Mouse (Mus musculus) ZHBTc4 (cell line): ENCODE results near the gene Ctsh.
"Not testable (repeated sequence)": the region's sequence is repeated elsewhere in the genome, so short reads cannot be mapped to it uniquely, and the experiment has no call there.

Experiments used
- DNase-seq: peaks from one replicate; pipeline ENCODE4 v3.0.0-alpha.2; 2011; ENCODE audit warnings: low read depth, low spot score

Gene Ctsh

DNA sequence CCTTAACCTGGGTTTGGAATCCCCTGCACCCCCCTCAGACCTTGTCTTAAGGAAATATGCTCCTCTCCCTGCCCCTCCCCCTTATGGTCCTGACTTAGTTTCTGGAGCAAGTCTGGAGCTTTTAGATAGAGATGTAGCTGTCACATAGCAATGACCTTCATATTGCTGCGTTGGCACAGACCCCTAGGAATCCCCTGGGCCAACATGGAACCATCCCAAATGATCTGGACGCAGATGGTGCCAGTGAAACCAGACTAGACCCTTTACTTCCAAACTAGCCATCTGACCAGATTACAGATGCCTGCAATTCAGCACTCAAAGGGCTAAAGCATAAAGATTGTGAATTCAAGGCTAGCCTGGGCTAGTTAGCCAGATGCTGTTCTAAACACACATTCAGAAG, 2.8 kb downstream of the Ctsh start:
- no peak for DNase-seq

DNA sequence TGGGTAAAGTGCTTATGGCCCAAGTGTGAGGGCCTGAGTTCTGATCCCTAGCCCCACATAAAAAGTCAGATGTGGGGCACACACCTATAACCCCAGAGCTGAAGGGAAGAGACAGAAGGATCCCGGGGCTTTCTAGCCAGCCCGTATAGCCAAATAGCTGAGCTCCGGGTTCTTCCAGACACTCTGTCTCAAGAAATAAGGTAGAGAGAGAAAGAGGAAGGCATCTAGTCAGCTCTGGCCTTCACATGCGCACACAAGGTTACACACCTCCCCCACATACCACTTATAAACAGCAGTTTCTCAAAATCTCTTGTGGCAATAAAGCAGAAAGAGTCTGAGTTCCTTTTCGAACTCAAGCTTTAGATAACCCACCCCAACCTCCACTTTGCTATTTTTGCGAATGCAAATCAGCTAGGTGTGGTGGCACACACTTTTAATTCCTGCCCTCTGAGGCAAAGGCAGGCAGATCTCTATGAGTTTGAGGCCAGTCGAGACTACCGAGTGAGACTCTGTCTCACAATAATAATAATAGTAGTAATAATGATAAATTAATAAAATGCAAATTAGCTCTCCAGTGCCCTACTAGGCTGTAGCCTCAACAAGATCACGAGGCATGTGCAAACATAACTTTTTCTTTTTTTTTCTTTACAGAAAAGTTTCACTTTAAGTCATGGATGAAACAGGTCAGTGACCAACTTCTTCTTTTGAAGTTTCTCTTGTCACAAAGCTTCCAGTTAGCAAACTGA, 6.0 kb downstream of the Ctsh start:
- no peak for DNase-seq

DNA sequence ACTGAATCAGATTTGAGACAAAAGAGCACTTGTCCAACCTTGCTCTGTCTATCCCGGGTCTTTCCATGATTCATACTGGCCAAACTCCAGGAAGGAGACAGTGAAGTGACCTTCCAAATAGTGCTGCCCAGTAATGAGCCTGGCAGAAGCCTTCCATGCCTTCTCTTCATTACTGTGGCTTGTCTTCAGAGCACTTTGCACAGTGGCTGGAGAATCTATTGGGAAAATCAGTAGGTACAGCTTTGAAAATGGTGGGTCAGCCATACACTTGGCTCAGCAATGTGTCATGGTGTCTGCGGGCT, 6.6 kb downstream of the Ctsh start:
- no peak for DNase-seq

DNA sequence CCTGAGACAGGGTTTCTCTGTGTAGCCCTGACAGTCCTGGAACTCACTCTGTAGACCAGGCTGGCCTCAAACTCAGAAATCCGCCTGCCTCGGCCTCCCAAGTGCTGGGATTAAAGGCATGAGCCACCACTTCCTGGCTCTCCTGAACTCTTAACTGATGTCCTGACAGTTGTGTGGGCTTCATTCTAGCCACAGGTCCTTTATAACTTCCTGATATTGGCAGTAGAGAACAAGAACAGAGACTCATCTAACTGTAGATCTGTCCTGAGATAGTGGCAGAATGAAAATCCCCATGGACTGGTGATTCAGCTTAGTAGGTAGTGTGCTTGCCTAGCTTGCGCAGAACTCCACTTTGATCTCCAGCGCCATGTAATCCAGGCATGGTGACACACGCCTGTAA, 7.0 kb downstream of the Ctsh start:
- DNase-seq = not testable (repeated sequence)

DNA sequence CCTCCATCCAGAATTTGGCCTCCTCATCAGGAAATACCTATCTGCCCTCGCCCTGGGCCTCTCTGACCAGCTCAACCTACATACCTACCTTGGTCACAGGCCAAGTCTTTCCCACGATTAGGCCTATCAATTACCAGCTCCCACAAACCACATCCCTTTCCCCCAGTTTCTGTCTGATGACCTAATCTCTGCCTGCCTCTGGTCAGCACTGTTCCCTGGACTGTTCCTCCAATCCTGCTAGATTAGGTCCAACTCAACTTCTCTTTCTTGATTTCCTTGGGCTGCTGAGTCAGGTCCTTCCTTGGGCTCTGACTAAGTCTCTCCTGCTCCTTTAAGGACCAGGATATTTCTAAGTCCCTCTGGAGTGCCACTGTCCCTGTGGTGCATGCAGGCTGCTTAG, 13.4 kb downstream of the Ctsh start:
- DNase-seq = no peak

DNA sequence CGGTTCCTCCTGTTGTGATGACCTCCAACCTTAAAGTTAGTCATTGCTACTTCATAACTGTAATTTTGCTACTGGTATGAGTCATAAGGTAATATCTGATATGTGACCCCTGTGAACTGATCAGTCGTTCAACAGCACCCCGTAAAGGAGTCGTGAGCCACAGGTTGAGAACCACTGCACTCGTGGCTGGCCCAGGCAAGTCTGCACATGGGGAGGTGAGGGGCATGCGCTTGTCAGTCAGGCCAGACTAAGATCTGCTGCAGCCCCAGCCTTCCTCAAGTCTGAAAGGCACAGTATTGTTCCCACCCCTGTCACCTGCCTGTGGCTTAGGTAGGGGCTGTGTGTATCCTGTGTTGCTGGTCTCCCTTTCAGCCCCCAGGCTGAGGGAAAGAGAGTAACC, 14.8 kb downstream of the Ctsh start:
- no peak for DNase-seq

DNA sequence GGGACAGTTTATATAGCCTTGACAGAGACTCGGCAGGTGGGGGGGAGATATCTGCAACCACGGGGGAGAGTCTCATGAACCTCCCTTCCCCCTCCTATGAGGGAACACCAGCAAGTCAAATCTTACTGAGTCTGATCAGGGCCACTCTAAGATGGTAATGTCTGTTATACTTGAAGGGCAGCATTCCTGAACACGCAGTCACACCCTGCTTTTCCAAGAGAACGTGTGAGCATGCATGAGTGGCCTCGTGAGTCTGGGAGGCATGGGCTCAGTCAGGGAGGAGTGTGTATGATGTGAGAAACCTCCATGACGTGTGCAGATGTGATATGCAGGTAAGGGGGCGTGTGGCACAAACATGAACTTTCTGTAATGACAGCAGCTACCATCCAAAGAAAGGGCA, 15.5 kb downstream of the Ctsh start:
- no peak for DNase-seq

DNA sequence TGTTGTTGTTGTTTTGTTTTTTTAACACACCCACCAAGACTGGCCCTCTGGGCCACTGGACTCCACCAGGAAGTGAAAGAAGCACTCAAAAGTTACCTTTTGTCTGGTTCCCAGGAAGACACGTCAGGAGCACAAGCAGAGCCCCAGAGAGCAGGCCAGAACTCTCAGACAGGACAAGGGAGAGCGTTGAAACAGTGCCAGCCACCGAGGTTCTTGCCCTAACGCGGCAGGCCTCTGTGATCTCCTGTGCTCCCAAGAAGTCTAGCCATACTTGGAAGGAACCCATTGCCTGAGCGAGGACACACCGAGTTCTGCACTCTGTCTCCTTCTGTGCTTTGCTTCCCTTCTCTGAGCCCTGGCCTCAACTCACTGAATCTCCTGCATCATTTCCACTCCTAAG, 16.2 kb downstream of the Ctsh start:
- DNase-seq = no peak

DNA sequence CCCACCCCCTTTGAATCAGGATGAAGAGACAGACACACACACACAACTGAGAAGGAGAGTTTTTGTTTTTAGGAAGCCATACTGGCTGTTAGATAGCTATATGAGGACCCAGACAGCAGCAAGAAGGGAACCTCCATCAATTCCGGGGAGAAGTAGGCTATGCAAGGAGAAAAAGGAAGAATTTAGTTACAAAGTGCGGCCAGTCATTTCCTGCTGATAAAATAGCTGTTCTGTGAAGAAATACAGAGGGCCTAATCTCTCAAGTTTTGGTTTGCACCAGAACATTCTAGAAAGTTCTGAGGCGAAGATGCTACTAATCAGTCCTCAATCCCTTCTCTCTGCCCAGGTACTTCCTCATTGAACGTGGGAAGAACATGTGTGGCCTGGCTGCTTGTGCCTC, 21.4 kb downstream of the Ctsh start:
- DNase-seq = no peak

DNA sequence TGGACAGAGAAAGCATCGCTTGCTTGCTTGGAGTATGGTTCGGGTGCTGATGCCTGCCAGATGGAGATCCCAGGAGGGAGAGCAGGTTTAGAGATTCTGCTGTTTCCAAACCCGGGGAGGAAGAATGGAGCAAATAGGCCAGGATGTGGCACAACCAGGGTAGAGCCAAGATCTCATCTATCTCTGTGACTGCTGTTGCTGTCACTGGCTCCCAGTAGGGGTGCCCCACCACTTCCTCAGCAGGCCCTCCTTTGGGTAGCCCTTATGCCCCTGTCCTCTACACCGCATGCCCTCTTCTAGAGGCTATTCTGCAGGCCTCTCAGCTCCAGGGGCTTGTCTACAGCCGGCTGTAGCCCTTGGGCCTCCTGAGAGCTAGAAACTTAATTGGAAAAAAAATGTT, 22.2 kb downstream of the Ctsh start:
- no peak for DNase-seq

DNA sequence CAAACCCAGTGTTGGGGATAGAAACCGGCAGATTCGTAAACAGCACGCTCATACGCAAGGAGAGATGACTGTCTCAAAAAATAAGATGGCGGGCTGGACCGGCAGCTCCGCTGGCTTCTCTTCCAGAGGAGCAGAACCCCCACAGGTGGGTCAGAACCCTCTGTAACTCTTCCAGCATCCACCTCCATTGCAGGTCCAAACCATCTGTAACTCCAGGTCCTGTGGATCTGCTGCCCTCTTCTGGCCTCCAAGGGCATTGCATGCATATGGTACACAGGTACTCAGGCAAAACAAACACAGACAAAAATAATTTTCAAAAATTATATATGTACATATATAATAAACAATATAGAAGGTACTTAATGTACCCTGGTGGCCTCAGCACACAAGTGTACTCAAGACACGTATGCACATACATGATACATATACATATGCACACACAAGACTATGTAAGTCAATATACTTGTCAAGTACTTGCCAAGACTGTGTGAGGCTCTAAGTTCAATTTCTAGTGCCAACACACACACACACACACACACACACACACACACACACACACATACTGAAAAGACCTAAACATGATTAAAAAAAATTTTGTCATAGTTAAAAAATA, 23.0 kb downstream of the Ctsh start:
- DNase-seq = peak; percentile 69

DNA sequence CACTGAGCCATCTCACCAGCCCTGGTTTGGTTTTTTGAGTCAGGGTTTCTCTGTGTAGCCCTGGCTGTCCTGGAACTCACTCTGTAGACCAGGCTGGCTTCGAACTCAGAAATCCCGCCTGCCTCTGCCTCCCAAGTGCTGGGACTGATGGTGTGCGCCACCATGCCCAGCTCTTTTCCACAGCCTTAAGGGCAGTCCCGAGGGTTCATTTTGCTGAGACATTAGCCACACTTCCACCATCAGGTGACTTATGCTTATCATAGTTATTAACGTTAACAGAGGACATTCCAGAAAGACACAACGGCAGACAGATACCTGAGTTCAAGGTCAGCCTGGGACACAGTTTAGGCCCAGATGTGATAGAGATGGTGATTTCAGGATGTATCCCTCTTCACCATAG, 28.0 kb downstream of the Ctsh start:
- DNase-seq = not testable (repeated sequence)

DNA sequence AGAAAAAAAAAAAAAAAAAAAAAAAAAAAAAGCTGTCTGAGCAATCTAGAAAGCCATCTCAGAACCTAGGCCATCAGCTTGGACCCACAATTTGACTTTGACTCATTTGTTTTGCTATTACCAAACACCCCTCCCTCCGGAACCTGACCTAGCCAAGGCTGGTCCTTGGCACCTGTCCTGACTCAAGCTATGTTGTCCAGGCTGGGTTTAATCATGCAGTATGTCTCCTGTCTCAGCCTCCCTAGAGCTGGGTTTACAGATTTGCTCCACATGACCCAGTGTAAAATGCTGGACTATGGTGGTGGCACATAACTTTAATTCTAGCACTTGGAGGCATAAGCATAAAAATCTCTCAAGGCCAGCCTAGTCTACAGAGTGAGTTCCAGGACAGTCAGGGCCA, 29.0 kb downstream of the Ctsh start:
- DNase-seq = no peak

DNA sequence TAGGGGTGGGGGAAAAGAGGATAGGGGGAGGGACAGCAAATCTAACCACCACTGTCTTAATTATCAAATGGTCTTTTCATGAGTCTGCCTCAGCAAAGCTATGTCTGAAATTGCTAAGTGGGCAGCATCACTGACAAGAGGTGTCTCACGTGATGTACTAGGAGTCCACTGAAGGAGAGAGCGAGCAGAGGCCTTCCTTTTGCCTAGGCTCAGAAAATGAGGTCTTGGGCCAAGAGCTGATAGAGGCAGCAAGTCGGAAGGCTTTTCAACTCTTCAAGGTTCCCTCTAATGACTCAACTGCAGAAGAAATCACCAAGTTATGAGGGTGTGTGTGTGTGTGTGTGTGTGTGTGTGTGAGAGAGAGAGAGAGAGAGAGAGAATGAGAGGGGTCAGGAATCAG, 30.2 kb downstream of the Ctsh start:
- no peak for DNase-seq

DNA sequence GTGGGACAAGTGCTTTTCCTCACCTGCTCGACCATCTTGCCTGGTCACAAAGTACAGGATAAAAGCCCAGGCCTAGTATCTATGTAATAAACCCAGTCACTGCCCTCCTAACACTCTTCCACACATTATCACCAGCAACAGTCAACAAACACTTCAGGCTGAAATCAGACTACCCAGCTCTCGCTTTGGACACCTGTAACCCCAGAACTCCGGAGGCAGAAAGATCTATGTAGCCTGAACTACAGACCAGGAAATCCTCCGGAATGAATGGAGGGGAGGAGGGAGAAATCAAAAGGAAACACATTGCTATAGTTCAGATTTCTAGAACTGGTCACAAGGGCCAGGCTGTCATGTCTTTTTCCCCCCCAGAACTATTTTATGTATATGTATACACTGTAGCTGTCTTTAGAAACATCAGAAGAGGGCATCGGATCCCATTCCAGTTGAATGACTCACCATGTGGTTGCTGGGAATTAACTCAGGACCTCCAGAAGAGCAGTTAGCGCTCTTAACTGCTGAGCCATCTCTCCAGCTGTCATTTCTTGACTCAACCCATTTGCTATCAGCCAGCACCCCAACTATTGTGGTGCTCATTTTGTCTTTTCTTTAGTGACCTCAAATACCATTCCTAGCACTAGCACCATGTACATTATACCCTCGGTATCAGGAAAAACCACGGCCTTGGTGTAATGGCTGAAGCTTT, 31.0 kb downstream of the Ctsh start:
- DNase-seq = no peak

DNA sequence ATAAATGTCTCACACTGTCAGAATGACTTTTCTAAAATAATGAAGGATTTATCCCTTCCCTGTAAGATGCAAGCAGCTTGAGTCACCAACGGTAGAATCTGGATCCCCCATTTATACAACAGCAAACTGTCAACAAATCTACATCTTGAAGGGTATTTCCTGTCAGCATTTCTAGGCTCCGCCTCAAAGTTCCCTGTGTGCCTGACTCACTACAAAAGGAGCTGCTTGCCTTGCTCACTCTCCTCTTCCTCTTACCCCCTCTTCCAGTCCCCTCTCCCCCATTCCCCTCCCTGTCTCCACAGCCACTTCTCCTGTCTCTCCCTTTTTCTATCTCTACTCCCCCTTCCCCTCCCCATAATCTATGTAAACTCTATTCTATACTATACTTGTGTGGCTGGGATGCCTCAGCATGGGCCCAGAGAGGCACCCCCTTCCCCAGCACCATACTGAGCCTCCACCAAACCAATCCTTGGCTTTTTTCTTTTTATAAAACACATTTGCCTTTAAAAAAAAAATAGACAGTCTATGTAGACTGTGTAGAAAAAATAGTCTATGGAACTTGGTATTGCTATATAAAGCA, 34.0 kb downstream of the Ctsh start:
- DNase-seq = no peak

DNA sequence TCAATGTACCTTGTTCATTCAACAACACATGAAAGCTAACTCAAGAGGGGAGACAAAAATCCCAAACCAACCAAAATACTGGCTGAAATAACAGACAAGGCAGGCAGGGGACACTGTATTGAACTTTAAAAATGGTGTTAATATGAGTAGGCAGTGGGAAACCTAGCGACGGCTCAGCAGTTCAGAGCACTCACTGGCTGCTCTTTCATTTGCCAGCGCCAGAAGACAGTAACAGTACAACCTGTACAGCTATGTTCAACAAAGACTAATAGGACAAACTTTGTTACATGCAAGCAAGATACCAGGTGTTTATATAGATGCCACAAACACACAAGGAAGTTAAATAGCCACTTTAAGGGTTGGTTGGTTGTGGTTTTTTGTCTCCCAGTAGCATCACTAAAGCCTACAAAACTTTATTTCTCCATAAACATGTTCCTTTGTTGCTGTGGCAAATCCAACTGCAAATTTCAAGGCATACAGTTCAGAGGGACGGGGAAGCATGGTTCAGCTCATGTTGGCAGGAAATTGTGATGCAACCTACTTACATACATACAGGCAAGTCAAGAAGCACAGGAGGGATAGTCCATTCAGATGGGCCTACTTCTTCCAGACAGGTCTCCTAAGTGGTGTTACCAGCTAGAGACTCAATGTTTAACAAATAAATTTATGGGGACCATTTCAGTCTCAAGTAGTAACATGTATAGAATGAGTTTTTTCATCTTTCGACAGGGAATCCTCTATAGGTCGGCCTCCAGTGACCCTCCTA, 35.6 kb downstream of the Ctsh start:
- no peak for DNase-seq

DNA sequence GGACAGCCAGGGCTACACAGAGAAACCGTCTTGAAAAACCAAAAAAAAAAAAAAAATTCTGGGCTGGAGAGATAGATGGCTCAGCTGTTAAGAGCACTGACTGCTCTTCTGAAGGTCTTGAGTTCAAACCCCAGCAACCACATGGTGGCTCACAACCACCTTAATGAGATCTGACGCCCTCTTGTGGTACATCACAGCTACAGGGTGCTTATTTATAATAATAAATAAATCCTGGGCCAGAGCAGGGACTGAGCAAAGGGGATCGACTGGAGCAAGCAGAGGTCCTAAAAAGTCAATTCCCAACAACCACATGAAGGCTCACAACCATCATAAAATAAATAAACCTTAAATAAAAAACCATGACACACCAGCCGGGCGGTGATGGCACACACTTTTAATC, 45.0 kb downstream of the Ctsh start:
- peak; percentile 77 for DNase-seq

DNA sequence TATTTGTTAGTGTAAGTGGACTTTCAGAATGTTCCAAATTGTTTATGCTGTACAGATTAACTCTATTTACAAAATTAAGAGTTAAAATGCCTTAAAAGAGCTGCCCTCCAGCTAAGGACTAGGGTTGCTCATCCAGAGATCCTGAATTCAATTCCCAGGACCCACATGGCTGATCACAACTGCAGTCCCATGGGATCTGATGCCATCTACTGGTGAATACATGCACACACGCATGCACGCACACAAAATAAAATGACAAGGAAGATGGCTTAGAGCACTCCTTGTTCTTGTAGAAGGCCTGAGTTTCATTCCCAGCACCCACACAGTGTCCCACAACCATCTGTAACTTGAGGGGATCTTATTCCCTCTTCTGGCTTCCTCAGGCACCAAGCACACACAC, 46.8 kb downstream of the Ctsh start:
- DNase-seq = peak; percentile 86

DNA sequence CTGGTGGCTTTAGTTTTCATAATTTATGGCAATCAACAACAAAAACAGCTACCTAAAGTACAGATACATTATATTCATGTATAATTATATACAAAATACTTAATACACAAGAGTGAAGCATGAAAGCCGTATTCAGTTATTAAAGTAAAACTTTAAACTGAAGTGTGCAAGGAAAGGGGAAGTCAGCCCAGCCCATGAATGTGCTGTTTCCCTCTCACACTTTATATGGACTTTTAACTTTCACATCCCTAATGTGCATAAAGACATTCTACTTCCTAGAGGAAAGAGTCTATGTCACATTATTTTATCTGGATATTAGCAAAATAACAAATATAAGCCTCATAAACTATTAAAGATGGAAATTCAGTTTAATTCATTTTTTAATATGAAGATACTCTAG, 51.5 kb downstream of the Ctsh start:
- no peak for DNase-seq

DNA sequence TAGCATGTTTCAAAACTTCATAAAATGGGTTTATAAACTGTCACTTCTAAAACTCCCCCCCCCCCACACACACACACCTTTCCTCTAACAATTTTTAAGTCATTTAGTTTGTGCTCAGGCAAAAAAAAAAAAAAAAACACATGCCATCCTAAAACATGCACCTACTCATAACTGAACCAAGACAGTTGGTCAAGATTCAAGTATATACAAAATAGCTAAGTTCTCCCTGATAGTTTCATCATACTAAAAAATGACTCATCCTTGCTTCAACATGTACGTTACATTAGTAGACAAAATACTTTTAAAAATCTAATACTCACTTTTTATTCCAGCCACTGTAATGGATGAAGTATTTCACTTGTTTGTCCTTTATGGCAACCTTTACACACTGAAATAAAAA, 53.0 kb downstream of the Ctsh start:
- no peak for DNase-seq

DNA sequence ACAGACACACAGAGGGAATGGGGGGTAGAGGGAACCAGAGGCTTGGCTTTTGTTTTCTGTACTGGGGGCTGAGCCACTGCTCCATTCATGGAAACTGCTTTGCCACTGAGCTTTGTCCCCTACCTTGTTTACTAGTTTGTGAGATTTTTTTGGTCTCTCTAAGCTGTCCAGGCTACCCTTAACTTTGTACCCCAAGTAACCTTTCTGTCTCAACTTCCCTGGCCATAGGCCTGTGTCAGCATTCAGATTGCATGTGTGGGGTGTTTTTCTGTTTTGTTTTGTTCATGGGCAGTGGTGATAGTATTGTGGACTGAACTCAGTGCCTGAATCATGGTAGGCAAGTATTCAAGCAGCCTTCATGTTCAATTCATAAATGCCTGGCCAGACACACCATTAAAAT, 54.3 kb downstream of the Ctsh start:
- DNase-seq = no peak
